Mouse (Mus musculus) heart, embryonic 10.5 days (tissue): ENCODE results near the gene Mgat3. TPM values are rescaled to one million over a fixed set of nuclear protein-coding genes. Genes with fewer than 3 reads are reported as not detected.

Experiments
- DNase-seq: peaks from one replicate; pipeline ENCODE4 v3.0.0-alpha.2; 2017; ENCODE audit warnings: low spot score
- H3K27ac ChIP-seq: fragments of 300-500 bp; sonication (generic); 2 replicates; pipeline ENCODE4 v1.5.1; 2016; ENCODE audit warnings: mild to moderate bottlenecking
- H3K27me3 ChIP-seq: fragments of 300-500 bp; sonication (generic); 2 replicates; pipeline ENCODE4 v1.6.1; 2016; ENCODE audit warnings: mild to moderate bottlenecking; ENCODE audit not compliant: poor library complexity, insufficient read depth, severe bottlenecking
- H3K36me3 ChIP-seq: fragments of 300-500 bp; sonication (generic); 2 replicates; pipeline ENCODE4 v1.6.1; 2016; ENCODE audit warnings: mild to moderate bottlenecking, moderate library complexity
- H3K4me1 ChIP-seq: fragments of 300-500 bp; sonication (generic); 2 replicates; pipeline ENCODE4 v1.6.1; 2016; ENCODE audit warnings: mild to moderate bottlenecking
- H3K4me3 ChIP-seq: fragments of 300-500 bp; sonication (generic); 2 replicates; pipeline ENCODE4 v1.5.1; 2016; ENCODE audit warnings: mild to moderate bottlenecking, moderate library complexity
- H3K9me3 ChIP-seq: fragments of 300-500 bp; sonication (generic); 2 replicates; pipeline ENCODE4 v1.6.1; 2016; ENCODE audit warnings: mild to moderate bottlenecking, moderate library complexity
- WGBS: fragments of 180-500 bp; shearing (Covaris S2); methylation state at CpG from one replicate; pipeline ENCODE4 v1.1.7; 2016; 5-methylcytosine and 5-hydroxymethylcytosine counted together
- polyA plus RNA-seq: library from polyadenylated mRNA; unstranded; fragments of >200 nt; fragmentation: Nextera tagmentation; extraction: Ambion mirVana; gene quantifications from 2 replicates; pipeline ENCODE4 v1.2.1, GENCODE M21; 2016

Gene Mgat3
- polyA plus RNA-seq, 1 experiment from 2014 or later: 2.8 TPM

DNA sequence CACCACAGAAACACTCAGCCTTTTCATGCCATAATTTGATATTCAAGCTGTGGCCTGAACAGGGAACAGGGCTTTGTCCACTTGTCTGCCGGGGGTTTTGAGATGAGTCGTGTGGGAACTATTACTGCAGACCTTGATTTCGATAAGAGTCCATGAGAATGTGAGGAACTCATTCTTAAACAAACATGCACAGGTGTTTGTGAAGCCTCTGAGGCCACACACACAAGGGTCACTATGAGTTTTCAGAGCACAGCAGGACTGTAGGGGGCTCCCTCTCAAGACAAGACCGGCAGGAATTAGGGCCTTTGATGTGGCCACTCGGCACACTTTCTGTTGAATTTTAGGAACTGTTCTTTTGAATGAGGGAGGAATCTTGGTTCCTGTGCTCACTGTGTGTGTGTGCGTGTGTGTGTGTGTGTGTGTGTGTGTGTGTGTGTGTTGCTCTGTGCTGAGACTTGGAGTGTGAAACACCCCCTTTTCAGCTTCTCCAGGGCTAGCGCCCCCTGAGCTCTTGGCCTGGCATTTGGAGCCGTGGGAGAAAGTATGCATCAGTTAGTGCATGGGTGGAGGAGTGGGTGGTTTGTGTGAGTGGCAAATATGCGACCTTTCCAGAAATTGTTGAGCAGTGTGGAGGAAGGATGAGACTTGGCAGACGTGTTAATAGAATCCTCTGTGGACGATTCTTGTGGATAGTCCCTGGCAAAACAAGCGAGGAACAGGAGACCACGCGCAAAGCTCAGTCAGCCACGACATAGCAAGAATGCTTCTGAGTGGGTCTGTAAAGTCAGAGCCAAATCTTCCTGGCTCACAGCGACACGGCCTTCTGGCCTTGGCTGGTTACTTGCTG is 35.4 kb upstream of the Mgat3 start:
- WGBS: 76% methylated on average over 17 of the region's 17 CpGs
- no peak for DNase-seq
- Histone ChIP-seq H3K4me1 (peaks cover 56% of the 10 kb centered on the region), H3K27ac (peak overlapping the region; percentile 38; the same call in 1 of the 2 replicates), H3K9me3 (no peaks in the 10 kb centered on the region), H3K36me3 (peaks cover 42% of the 10 kb centered on the region), H3K27me3 (no peaks in the 10 kb centered on the region), H3K4me3 (no peak overlapping the region)

DNA sequence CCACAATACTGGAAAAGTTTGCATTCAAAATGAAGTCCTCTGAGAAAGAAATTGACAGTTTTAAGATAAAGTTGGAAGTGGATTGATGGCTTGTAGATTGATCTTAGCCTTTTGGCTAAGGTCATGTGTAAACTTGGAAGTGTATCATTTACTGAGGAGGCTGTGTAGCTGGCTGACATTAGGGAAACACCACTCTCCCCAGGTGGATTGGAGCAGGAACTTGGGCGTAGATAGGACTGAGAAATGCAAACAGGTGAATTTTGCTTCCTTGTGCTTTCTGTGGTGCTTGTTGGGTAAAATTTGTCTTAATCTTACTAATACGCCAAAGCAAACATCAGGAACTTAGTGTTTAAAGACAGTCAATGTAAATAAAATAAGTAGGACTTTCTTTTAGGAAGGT is 33.2 kb upstream of the Mgat3 start:
- H3K4me3 ChIP-seq: no peak overlapping the region
- 92% methylated on average over 2 of the region's 2 CpGs for WGBS
- peaks cover 41% of the 10 kb centered on the region for H3K4me1 ChIP-seq
- no peaks in the 10 kb centered on the region for H3K9me3 ChIP-seq
- no peak overlapping the region for H3K27ac ChIP-seq
- H3K27me3 ChIP-seq: no peaks in the 10 kb centered on the region
- H3K36me3 ChIP-seq: peaks cover 58% of the 10 kb centered on the region
- no peak for DNase-seq

DNA sequence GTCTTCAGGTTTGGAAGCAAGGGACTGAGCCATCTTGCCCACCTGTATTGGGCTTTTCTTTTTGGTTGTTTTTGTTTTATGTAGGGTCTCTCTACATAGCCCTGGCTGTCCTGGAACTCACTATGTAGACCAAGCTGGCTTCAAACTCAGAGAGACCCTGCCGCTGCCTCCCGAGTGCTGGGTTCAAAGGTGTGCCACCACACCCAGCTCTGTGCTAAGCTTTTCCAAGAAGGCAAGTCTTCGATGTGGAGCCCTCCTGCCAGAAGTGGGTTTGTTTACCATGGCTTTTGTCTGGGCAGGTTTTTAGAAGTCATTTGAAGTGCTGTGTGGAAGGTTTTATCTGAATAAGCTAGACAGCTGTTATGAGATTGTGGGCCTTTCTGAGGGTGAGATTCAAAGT is 32.6 kb upstream of the Mgat3 start:
- no peak overlapping the region for H3K4me3 ChIP-seq
- 92% methylated on average over 3 of the region's 3 CpGs for WGBS
- DNase-seq: no peak
- H3K27me3 ChIP-seq: no peaks in the 10 kb centered on the region
- H3K36me3 ChIP-seq: peaks cover 59% of the 10 kb centered on the region
- H3K27ac ChIP-seq: no peak overlapping the region
- H3K4me1 ChIP-seq: peaks cover 39% of the 10 kb centered on the region
- no peaks in the 10 kb centered on the region for H3K9me3 ChIP-seq

DNA sequence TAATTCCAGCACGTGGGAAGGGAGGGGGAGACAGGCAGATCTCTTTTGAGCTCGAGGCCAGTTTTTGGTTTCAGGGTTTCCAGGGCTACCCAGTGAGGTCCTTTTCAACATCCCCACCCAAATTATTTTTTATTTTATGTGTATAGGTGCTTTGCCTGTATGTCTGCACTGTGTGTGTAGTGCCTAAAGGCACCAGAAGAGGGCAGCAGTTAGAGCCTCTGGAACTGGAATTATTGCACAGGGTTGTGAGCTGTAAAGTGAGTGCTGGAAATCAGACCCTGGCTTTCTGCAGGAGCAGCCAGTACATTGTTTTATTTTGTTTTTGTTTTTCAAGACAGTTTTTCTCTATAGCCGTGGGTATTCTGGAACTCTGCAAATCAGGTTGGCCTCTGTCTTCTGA is 31.4 kb upstream of the Mgat3 start:
- H3K9me3 ChIP-seq: no peaks in the 10 kb centered on the region
- H3K36me3 ChIP-seq: peaks cover 53% of the 10 kb centered on the region
- H3K27ac ChIP-seq: no peak overlapping the region
- no peaks in the 10 kb centered on the region for H3K27me3 ChIP-seq
- H3K4me1 ChIP-seq: peaks cover 42% of the 10 kb centered on the region
- WGBS: 96% methylated on average over 3 of the region's 3 CpGs
- DNase-seq: no peak
- H3K4me3 ChIP-seq: no peak overlapping the region

DNA sequence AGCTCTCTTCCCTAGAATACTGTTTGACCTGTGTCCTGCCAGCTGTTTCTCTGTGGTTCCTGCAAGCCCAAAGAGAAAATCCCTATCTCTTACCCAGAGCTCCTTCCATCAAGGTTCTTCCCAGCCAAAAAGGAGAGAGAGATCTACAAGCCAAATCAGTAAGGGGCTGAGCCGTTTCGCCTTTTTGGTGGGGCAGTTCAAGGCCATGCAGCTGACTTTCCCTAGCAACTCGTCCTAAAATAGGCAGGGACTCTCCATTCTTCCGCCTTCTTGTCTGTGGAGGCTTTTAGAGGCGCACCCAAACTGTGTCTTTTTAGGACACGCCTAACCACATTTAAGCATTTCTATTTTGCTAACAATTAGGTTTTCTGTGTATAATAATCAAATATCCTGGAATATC is 29.8 kb upstream of the Mgat3 start:
- Histone ChIP-seq H3K27me3 (no peaks in the 10 kb centered on the region), H3K36me3 (peaks cover 60% of the 10 kb centered on the region), H3K4me1 (peaks cover 31% of the 10 kb centered on the region), H3K9me3 (no peaks in the 10 kb centered on the region), H3K4me3 (no peak overlapping the region), H3K27ac (no peak overlapping the region)
- 85% methylated on average over 6 of the region's 6 CpGs for WGBS
- no peak for DNase-seq

DNA sequence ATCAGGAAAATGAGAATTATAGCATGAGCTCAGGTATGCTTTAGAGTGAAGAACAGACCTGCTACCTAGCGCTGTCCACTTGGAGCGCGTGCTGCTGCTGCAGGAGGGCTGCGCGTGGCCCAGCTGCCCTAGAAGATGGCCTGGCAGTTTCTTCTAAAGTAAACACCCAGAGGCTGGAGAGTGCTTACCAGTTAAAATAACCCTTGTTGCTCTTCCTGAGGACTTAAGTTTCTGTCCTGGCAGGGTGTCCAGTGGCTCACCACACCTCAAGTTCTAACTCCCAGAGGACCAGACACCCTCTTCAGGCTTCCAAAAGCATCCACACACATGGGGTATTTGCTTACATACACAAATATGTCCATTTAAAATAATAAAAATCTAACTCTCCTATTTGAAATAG is 28.1 kb upstream of the Mgat3 start:
- H3K27ac ChIP-seq: no peak overlapping the region
- no peaks in the 10 kb centered on the region for H3K9me3 ChIP-seq
- H3K4me1 ChIP-seq: peaks cover 23% of the 10 kb centered on the region
- DNase-seq: no peak
- H3K36me3 ChIP-seq: peaks cover 69% of the 10 kb centered on the region
- no peak overlapping the region for H3K4me3 ChIP-seq
- WGBS: 93% methylated on average over 5 of the region's 5 CpGs
- no peaks in the 10 kb centered on the region for H3K27me3 ChIP-seq

DNA sequence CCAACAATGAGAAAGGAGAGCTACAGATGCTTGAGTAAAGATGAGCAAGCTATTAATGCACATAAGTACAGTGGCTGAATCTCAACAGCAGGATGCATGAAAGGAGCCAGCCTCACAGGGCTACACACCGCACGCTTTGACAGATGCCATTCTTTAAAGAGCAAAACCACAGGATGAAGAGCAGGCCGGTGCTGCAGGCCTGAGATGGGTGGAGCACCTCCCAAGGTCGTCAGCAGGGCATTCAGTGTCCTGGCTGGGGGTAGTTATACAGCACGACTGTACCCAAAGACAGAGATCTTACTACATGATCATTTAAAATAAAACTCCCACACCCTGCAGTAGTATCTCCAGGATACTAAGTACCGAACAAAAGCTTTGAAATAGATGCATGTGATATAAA is 27.4 kb upstream of the Mgat3 start:
- H3K27me3 ChIP-seq: no peaks in the 10 kb centered on the region
- 45% methylated on average over 6 of the region's 6 CpGs for WGBS
- peaks cover 23% of the 10 kb centered on the region for H3K4me1 ChIP-seq
- peak; percentile 67 for DNase-seq
- no peak overlapping the region for H3K27ac ChIP-seq
- no peak overlapping the region for H3K4me3 ChIP-seq
- H3K36me3 ChIP-seq: peaks cover 71% of the 10 kb centered on the region
- no peaks in the 10 kb centered on the region for H3K9me3 ChIP-seq

DNA sequence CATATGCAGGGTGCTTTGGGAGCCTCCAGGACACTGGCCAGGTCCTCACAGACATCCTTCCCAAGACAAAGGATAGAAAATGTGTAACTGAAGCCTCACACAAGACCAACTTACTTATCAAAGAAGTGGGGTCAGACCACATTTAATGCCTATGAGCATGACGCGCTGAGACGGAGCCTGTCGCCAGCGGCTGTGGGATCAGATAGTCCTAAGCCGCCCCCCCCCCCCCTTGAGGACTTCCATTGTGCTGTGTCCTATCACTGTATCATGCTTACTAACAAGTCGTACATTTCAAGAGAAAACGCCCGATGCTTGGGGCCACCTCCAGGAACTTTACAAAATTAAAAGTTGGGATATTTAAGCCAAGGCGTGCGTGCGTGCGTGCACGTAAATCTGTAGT is 26.4 kb upstream of the Mgat3 start:
- DNase-seq: peak; percentile 67
- no peak overlapping the region for H3K27ac ChIP-seq
- no peak overlapping the region for H3K4me3 ChIP-seq
- H3K9me3 ChIP-seq: no peaks in the 10 kb centered on the region
- WGBS: 82% methylated on average over 14 of the region's 14 CpGs
- peaks cover 69% of the 10 kb centered on the region for H3K36me3 ChIP-seq
- peaks cover 23% of the 10 kb centered on the region for H3K4me1 ChIP-seq
- no peaks in the 10 kb centered on the region for H3K27me3 ChIP-seq

DNA sequence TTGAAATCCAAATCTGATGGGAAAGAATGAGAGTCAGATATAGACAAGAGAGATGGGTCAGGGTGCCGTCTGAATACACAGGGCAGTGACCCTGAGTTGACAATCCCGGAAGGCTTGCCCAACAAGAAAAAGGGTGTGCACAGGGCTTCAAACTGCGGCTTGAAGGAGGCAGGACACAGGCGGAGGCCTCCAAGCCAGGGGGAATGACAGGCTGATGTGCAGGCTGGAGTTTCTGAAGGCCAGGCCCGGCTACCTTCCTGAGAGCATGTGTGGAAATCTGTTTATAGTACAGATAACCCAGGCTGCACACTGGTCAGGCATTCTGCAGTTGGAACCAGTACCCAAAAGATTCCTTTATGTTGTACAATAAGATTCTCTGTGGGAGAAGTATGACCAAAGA is 26.0 kb upstream of the Mgat3 start:
- Histone ChIP-seq H3K27ac (no peak overlapping the region), H3K27me3 (no peaks in the 10 kb centered on the region), H3K9me3 (no peaks in the 10 kb centered on the region), H3K4me3 (no peak overlapping the region), H3K36me3 (peaks cover 69% of the 10 kb centered on the region), H3K4me1 (peaks cover 25% of the 10 kb centered on the region)
- 60% methylated on average over 5 of the region's 5 CpGs for WGBS
- DNase-seq: peak; percentile 75

DNA sequence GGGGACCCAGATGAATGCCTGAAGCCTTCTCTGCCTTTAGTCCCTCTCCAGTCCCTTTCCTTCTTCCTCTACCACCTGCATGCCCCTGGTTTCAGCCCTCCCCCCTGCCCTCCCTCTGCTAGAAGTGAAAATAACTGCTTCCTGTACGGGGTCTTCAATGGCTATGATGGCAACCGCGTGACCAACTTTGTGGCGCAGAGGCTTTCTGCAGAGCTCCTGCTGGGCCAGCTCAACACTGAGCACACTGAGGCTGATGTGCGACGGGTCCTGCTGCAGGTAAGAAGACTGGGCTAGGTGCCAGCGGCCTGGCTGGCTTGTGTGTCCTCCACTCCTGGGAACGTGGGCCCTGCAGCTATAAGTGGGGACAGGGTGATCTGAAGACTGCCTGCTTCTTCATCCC is 25.0 kb upstream of the Mgat3 start:
- peaks cover 30% of the 10 kb centered on the region for H3K4me1 ChIP-seq
- no peaks in the 10 kb centered on the region for H3K27me3 ChIP-seq
- WGBS: 86% methylated on average over 8 of the region's 8 CpGs
- no peak overlapping the region for H3K27ac ChIP-seq
- DNase-seq: no peak
- H3K9me3 ChIP-seq: no peaks in the 10 kb centered on the region
- no peak overlapping the region for H3K4me3 ChIP-seq
- peaks cover 69% of the 10 kb centered on the region for H3K36me3 ChIP-seq

DNA sequence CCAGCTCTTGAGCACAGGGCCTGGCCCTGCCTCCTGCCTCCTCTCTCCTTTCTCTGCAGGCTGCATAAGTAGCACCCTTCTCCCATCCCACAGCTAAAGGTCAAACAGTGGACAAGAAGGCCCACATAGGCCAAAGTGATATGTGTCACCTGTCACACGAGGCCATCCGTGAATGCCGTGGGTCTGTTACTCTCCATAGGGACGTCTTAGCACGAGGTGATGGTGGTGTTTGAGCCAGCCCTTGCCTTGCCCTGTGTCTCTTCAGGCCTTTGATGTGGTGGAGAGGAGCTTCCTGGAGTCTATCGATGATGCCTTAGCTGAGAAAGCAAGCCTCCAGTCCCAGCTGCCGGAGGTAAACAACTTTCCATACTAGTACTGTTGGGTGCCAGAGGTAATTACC is 24.0 kb upstream of the Mgat3 start:
- WGBS: 89% methylated on average over 7 of the region's 7 CpGs
- peaks cover 30% of the 10 kb centered on the region for H3K4me1 ChIP-seq
- H3K36me3 ChIP-seq: peaks cover 72% of the 10 kb centered on the region
- no peaks in the 10 kb centered on the region for H3K27me3 ChIP-seq
- no peak for DNase-seq
- H3K9me3 ChIP-seq: no peaks in the 10 kb centered on the region
- no peak overlapping the region for H3K27ac ChIP-seq
- no peak overlapping the region for H3K4me3 ChIP-seq

DNA sequence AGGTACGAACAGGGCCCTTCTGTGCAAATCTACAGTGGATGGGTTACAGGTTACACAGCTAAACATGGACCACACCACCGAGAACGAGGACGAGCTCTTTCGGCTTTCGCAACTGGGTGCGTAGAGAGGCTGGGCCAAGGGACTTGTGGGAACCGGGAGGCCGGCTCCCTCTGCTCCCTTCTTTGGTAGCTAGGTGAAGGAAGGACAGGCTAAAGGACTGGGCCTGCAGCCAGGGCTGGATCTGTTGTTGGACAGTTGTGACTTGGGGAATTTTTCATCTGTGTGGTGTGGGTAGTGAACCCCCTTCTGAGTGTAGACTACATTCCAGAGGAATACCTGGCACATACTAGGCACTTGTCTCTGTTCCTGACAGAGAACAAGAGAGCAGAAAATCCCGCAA is 20.9 kb upstream of the Mgat3 start:
- no peak overlapping the region for H3K27ac ChIP-seq
- H3K4me3 ChIP-seq: no peak overlapping the region
- 88% methylated on average over 10 of the region's 10 CpGs for WGBS

DNA sequence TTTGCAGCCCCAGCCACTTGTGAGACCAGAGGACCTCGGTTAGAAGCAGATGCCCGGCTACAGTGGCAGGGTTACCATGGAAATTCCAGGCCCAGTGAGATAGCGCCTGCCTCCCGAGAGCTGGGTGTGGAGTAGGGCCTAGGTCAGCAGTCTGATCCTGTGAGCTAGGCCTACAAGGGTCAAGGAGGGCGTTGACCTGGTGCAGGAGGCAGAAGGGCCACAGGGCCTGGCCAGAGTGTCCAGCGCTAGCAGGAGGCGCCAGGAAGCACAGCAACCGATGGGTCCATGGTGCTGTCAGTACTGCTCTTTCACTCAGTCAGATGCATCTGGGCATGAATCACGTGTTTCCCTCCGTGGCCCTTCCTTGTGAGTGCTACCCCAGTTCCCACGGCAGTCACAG is 19.8 kb upstream of the Mgat3 start:
- no peaks in the 10 kb centered on the region for H3K9me3 ChIP-seq
- peaks cover 98% of the 10 kb centered on the region for H3K36me3 ChIP-seq
- H3K27me3 ChIP-seq: no peaks in the 10 kb centered on the region
- peaks cover 11% of the 10 kb centered on the region for H3K4me1 ChIP-seq
- H3K27ac ChIP-seq: no peak overlapping the region; the same call in 1 of the 2 replicates
- no peak for DNase-seq
- H3K4me3 ChIP-seq: no peak overlapping the region
- WGBS: 74% methylated on average over 11 of the region's 11 CpGs

More for the DNA sequence above, 20.9 kb upstream of the Mgat3 start:
- DNase-seq: no peak
- peaks cover 97% of the 10 kb centered on the region for H3K36me3 ChIP-seq
- no peaks in the 10 kb centered on the region for H3K27me3 ChIP-seq
- H3K4me1 ChIP-seq: peaks cover 7% of the 10 kb centered on the region
- H3K9me3 ChIP-seq: no peaks in the 10 kb centered on the region

DNA sequence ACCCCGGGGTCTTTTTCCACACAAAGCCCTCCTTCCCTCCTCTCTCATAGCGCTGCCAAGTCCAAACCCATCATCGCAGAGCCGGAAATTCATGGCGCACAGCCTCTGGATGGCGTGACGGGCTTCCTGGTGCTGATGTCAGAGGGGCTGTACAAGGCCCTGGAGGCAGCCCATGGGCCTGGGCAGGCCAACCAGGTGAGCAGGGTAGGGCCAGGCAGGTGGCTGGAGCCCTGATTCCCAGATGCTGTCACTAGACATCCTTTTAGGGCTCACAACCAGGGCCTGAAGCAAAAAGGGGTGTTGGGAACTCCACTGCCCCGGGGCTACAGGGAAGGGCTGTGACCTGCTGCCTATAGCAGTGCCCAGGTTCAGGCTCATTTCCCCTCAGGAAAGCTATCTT is 17.8 kb upstream of the Mgat3 start:
- Histone ChIP-seq H3K36me3 (peaks cover 98% of the 10 kb centered on the region), H3K27me3 (no peaks in the 10 kb centered on the region), H3K4me3 (no peak overlapping the region), H3K4me1 (peaks cover 29% of the 10 kb centered on the region), H3K27ac (no peak overlapping the region), H3K9me3 (no peaks in the 10 kb centered on the region)
- 93% methylated on average over 8 of the region's 8 CpGs for WGBS
- no peak for DNase-seq
